Mouse (Mus musculus) ES-Bruce4 (cell line): ENCODE data around the gene Rmdn2. TPM values are rescaled to one million over a fixed set of nuclear protein-coding genes. Genes with fewer than 3 reads are reported as not detected.

Experiments
- H3K27ac ChIP-seq: 2 replicates; pipeline ENCODE4 v1.5.1; 2012; ENCODE audit warnings: low read length, inconsistent platforms; ENCODE audit not compliant: insufficient read depth
- H3K27me3 ChIP-seq: 2 replicates; pipeline ENCODE4 v1.6.1; 2012; ENCODE audit warnings: mild to moderate bottlenecking, low read length, inconsistent platforms; ENCODE audit not compliant: control insufficient read depth, poor library complexity, insufficient read depth, severe bottlenecking
- H3K36me3 ChIP-seq: 2 replicates; pipeline ENCODE4 v1.6.1; 2012; ENCODE audit warnings: inconsistent platforms, mild to moderate bottlenecking, low read length, moderate library complexity; ENCODE audit not compliant: control insufficient read depth, poor library complexity, insufficient read depth, severe bottlenecking
- H3K4me1 ChIP-seq: one replicate; pipeline ENCODE4 v1.8.1; 2011; ENCODE audit warnings: low read length; ENCODE audit not compliant: control insufficient read depth, insufficient read depth
- H3K4me3 ChIP-seq: 2 replicates; pipeline ENCODE4 v1.5.1; 2011; ENCODE audit warnings: low read depth, mild to moderate bottlenecking, low read length
- H3K9ac ChIP-seq: 2 replicates; pipeline ENCODE4 v1.6.1; 2012; ENCODE audit warnings: low read depth, mild to moderate bottlenecking, inconsistent platforms; ENCODE audit not compliant: poor library complexity, severe bottlenecking
- H3K9me3 ChIP-seq: replicated peaks from 2 replicates; pipeline ENCODE4 v1.6.1; 2012; ENCODE audit warnings: mild to moderate bottlenecking, low read length, inconsistent platforms; ENCODE audit not compliant: control insufficient read depth, poor library complexity, insufficient read depth, severe bottlenecking
- CTCF ChIP-seq: IDR thresholded peaks from one replicate; pipeline ENCODE4 v1.8.1; 2011; ENCODE audit warnings: low read depth, low read length
- EP300 ChIP-seq: IDR thresholded peaks from 2 replicates; pipeline ENCODE4 v1.6.1; 2011; ENCODE audit warnings: low read depth, low read length; ENCODE audit not compliant: insufficient read depth
- POLR2A ChIP-seq: IDR thresholded peaks from one replicate; pipeline ENCODE4 v1.8.1; 2011; ENCODE audit warnings: low read length; ENCODE audit not compliant: insufficient read depth
- polyA plus RNA-seq: library from polyadenylated mRNA; stranded (reverse); fragments of >200 nt; gene quantifications from 2 replicates; pipeline ENCODE4 v1.2.4, GENCODE M21; 2011; ENCODE audit warnings: low read depth; ENCODE audit not compliant: missing spikeins, insufficient read depth, insufficient read length

The Rmdn2 gene
- polyA plus RNA-seq, 1 experiment = 2.0 TPM

DNA sequence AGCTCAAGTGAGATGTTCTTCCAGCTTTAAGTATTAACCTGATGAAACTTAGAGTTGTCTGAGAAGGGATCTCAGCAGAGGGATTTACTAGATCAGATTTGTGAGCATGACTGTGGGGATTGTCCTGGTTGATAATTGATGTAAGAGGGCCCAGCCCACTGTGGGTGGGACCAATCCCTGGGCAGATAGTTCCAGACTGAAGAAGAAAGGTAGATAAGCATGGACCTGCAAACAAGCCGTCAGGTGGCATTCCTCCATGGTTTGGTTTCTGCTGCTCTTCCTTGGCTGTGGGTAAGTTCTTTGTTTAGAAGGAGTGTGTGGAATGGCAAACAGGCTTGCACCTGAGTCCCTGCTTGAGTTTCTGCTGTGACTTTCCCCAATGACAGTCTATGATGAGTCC is 41.5 kb downstream of the Rmdn2 start:
- Histone ChIP-seq H3K4me1 (no peaks in the 10 kb centered on the region), H3K9me3 (peaks cover 14% of the 10 kb centered on the region), H3K27ac (no peak overlapping the region), H3K27me3 (no peaks in the 10 kb centered on the region), H3K9ac (no peak overlapping the region), H3K36me3 (no peaks in the 10 kb centered on the region), H3K4me3 (no peak overlapping the region)
- no peak for TF ChIP-seq CTCF
- TF ChIP-seq EP300 = no peak
- no peak for TF ChIP-seq POLR2A

DNA sequence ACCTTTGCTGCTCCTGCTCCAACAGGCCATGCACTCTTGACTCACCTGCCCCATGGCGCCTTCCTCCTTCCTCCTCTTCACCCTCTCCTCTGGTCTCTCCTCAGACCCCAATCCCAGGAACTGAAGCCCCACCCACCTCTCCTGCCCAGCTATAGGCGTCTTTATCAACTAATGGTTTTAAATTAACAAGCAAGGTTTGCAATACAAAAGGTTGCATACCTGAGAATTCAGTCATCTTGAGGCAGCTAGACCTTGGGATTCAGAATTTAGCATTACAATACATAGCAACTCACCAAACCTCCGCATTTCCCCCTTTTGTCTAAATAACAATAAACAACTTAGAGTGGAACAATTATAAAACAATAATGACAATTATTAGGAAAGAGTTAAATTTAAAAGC is 42.5 kb downstream of the Rmdn2 start:
- peak overlapping the region; percentile 3; the same call in 1 of the 2 replicates for H3K27ac ChIP-seq
- no peak overlapping the region for H3K4me3 ChIP-seq
- peak; percentile 81 for TF ChIP-seq EP300
- TF ChIP-seq CTCF = no peak
- H3K4me1 ChIP-seq = no peaks in the 10 kb centered on the region
- H3K9me3 ChIP-seq = peaks cover 14% of the 10 kb centered on the region
- no peaks in the 10 kb centered on the region for H3K27me3 ChIP-seq
- H3K9ac ChIP-seq = no peak overlapping the region
- H3K36me3 ChIP-seq = no peaks in the 10 kb centered on the region

DNA sequence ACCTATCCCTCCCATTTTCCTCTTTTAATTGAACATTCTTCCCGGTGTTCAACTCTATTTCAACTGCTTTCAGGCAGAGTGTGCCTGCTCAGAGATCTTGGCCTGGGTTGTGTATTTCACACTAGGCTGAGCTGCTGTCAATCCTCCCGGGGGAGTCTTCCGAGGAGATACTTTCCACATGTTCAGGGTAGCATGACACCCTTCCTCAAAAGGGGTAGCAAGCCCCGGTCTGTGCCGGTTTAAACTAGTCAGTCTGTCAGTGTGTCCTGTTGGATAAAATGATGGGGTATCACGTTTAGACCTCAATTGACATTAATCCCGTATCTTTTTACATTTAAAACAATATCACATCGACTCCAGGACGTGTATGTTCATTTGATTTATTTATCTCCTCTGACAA is 46.1 kb downstream of the Rmdn2 start:
- no peak overlapping the region for H3K9ac ChIP-seq
- H3K9me3 ChIP-seq = peaks cover 12% of the 10 kb centered on the region
- H3K27me3 ChIP-seq = no peaks in the 10 kb centered on the region
- H3K36me3 ChIP-seq = no peaks in the 10 kb centered on the region
- H3K4me1 ChIP-seq = no peaks in the 10 kb centered on the region
- TF ChIP-seq POLR2A (no peak), EP300 (no peak)
- H3K4me3 ChIP-seq = no peak overlapping the region
- no peak overlapping the region for H3K27ac ChIP-seq

DNA sequence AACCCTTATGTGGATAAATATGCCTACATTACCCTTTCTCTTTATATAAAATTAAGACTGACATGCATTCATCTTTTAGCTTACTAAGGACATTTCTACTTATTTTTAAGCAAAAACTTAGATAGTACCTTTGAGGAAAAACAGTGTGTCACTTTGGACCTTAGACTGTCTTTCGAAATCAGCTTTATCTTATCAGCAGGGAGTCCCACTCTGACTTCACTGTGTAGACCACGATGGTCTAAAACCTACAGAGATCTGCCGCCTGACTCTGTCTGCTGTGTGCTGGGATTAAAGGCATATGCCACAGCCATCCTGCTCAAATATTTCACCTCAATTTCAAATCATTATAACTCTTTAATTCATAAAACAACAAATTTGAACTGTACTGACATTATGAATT is 46.8 kb downstream of the Rmdn2 start:
- no peak for TF ChIP-seq CTCF
- TF ChIP-seq POLR2A = no peak
- TF ChIP-seq EP300 = no peak
- H3K36me3 ChIP-seq = no peaks in the 10 kb centered on the region
- no peak overlapping the region for H3K9ac ChIP-seq
- H3K9me3 ChIP-seq = peaks cover 6% of the 10 kb centered on the region
- H3K27me3 ChIP-seq = no peaks in the 10 kb centered on the region
- no peak overlapping the region for H3K4me3 ChIP-seq
- H3K4me1 ChIP-seq = no peaks in the 10 kb centered on the region
- no peak overlapping the region for H3K27ac ChIP-seq

DNA sequence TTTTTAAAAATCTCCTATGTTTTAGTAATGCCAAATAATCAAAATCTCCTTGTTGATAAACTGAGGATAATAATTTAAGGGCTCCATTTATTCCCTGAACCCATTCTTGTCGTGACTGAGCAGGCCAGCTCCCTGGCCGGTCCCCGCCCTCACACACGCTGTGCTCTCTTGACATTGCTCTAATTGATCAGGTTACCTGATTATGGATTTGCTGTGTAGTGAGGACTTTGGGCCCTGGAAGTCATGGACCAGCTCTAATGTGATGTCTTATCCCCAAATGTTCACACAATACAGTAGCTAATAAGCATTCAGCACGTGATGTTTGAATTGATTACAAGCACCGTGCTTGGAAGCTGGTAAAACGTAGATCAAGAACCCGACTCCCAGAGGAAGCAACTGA is 47.2 kb downstream of the Rmdn2 start:
- Histone ChIP-seq H3K9ac (no peak overlapping the region), H3K4me3 (no peak overlapping the region), H3K36me3 (no peaks in the 10 kb centered on the region), H3K27ac (no peak overlapping the region), H3K9me3 (peaks cover 5% of the 10 kb centered on the region), H3K27me3 (no peaks in the 10 kb centered on the region), H3K4me1 (no peaks in the 10 kb centered on the region)
- no peak for TF ChIP-seq POLR2A
- TF ChIP-seq EP300 = no peak
- TF ChIP-seq CTCF = no peak

DNA sequence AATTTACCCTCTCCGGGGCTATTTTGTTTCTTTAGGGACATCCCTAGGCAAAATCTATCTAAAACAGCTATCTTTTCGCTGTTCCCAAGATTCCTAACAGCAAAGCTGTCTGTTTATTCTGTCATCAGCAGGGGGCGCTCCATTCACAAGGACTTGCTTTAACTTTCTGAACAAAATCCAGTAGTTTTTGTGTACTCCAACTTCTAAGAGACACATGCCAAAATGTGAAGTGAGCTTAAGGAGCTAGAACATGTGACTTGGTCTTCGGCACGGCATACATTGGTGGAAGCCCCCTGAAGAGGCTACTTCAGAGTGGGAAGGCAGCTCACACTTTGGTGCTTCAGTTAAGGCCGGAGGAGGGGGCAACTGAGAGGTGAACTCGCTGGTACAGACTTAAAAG is 49.7 kb downstream of the Rmdn2 start:
- Histone ChIP-seq H3K4me1 (no peaks in the 10 kb centered on the region), H3K27me3 (no peaks in the 10 kb centered on the region), H3K4me3 (no peak overlapping the region), H3K36me3 (no peaks in the 10 kb centered on the region), H3K27ac (no peak overlapping the region), H3K9me3 (peaks cover 3% of the 10 kb centered on the region), H3K9ac (no peak overlapping the region)
- TF ChIP-seq EP300 = no peak
- TF ChIP-seq CTCF = no peak
- no peak for TF ChIP-seq POLR2A
